12 mouse cellular contexts compared by ENCODE assay signal in genomic region chr15:61109429-61110128, GRCm38 (mm10).
DNase-seq lines count a peak whose midpoint lies in the region; ATAC-seq lines count a peak whose summit lies in the region.
"Had no signal": no experiment of that assay in that cellular context is flagged by ENCODE, and none has a peak within 500 bp of the region (broad histone marks: within the 10 kb centered on the region; RNA-seq: fewer than 3 reads in every experiment).

No protein-coding gene starts in this region.

- no peak overlapping the region for H3K4me3 ChIP-seq in neural tube, embryonic 15.5 days (replicated peaks)
- H3K4me3 ChIP-seq in heart, embryonic 14.5 days (ENCODE audit: control insufficient read depth in 1 of 2, insufficient read depth in 1 of 2, low read depth in 1 of 2, low read length in 2 of 2): no peak overlapping the region
- H3K4me3 ChIP-seq: megakaryocyte, embryonic 14.5 days had no signal

- no peaks in the 10 kb centered on the region for H3K36me3 ChIP-seq in neural tube, embryonic 15.5 days
- no peaks in the 10 kb centered on the region for H3K36me3 ChIP-seq in heart, embryonic 14.5 days (ENCODE audit: control insufficient read depth, insufficient read depth, low read length)

- no peak overlapping the region for H3K27ac ChIP-seq in neural tube, embryonic 15.5 days (replicated peaks)
- peak overlapping the region; percentile 55 to 59; a peak in 3 of 4 replicates for H3K27ac ChIP-seq in heart, embryonic 14.5 days (replicated peaks in 1 of 2; ENCODE audit: control insufficient read depth in 1 of 2, insufficient read depth in 1 of 2, low read depth in 2 of 2, low read length in 2 of 2)

- no peaks in the 10 kb centered on the region for H3K4me1 ChIP-seq in neural tube, embryonic 15.5 days
- peaks cover 0 to 2% of the 10 kb centered on the region in 2 experiments; a peak in 1 of 4 replicates for H3K4me1 ChIP-seq in heart, embryonic 14.5 days (ENCODE audit: control insufficient read depth in 2 of 2, insufficient read depth in 2 of 2, low read length in 2 of 2)

- H3K27me3 ChIP-seq in neural tube, embryonic 15.5 days (replicated peaks): no peaks in the 10 kb centered on the region
- H3K27me3 ChIP-seq in heart, embryonic 14.5 days (ENCODE audit: control insufficient read depth, insufficient read depth, low read length): no peaks in the 10 kb centered on the region
- H3K27me3 ChIP-seq: megakaryocyte, embryonic 14.5 days had no signal

- ATAC-seq in frontal cortex, adult (ENCODE audit: low TSS enrichment): peak; percentile 72
- ATAC-seq in neural tube, embryonic 15.5 days (ENCODE audit: low FRiP score): no peak
- ATAC-seq in heart, embryonic 14.5 days (ENCODE audit: insufficient number of reproducible peaks, insufficient read depth, low FRiP score, low read depth): no peak
- no peak for ATAC-seq in erythroblast, adult 5-6 weeks (replicated peaks; ENCODE audit: low FRiP score, poor library complexity, severe bottlenecking)

- H3K4me2 ChIP-seq in neural tube, embryonic 15.5 days: no peak overlapping the region
- H3K4me2 ChIP-seq in heart, embryonic 14.5 days (ENCODE audit: low read length): no peak overlapping the region

- no peak overlapping the region for H3K9ac ChIP-seq in neural tube, embryonic 15.5 days (replicated peaks)
- no peak overlapping the region for H3K9ac ChIP-seq in heart, embryonic 14.5 days (ENCODE audit: low read length)

- no peaks in the 10 kb centered on the region for H3K9me3 ChIP-seq in neural tube, embryonic 15.5 days (replicated peaks)
- no peaks in the 10 kb centered on the region for H3K9me3 ChIP-seq in heart, embryonic 14.5 days (ENCODE audit: control insufficient read depth, low read length)
- H3K9me3 ChIP-seq: megakaryocyte, embryonic 14.5 days had no signal

- WGBS in neural tube, embryonic 15.5 days: 35% methylated on average over 4 of the region's 4 CpGs
- WGBS in heart, embryonic 14.5 days: 29% methylated on average over 4 of the region's 4 CpGs

- no peak for DNase-seq in frontal cortex, postnatal 25 days (ENCODE audit: low spot score in 2 of 2)
- peak; percentile 16 for DNase-seq in neural tube, embryonic 10.5 days (ENCODE audit: extremely low spot score, low spot score)
- peak; percentile 6 for DNase-seq in telencephalon, adult 2 months (ENCODE audit: low read depth, low spot score)
- no peak for DNase-seq in layer of hippocampus, postnatal 36 days
- DNase-seq: cerebellum, adult 18-20 months; gastrocnemius, postnatal 10 days; kidney, adult 2 months had no signal

Comparison
In these comparisons a context has a peak if more than half of its experiments do, and no peak if none do; other contexts are left out.
1. DNase-seq: peak in neural tube, embryonic 10.5 days (single experiment) and telencephalon, adult 2 months (single experiment); none in frontal cortex, postnatal 25 days (0 of 2) and layer of hippocampus, postnatal 36 days (0 of 2).